Mouse (Mus musculus) lung, embryonic 14.5 days (tissue): ENCODE results near the gene Fam171b. TPM values are rescaled to one million over a fixed set of nuclear protein-coding genes. Genes with fewer than 3 reads are reported as not detected.

Experiments
- ATAC-seq: fragments of 200-750 bp; cut with Nextera tagmentation; 2 replicates; pipeline ENCODE4 v1.8.0; 2017; ENCODE audit warnings: mild to moderate bottlenecking, moderate TSS enrichment, moderate library complexity; ENCODE audit not compliant: insufficient read depth
- DNase-seq: peaks from one replicate; pipeline ENCODE4 v3.0.0-alpha.2; 2015
- H3K27ac ChIP-seq: fragments of 300-500 bp; sonication (generic); 2 replicates; pipeline ENCODE4 v1.5.1; 2014; ENCODE audit warnings: low read depth, mild to moderate bottlenecking, moderate library complexity
- H3K27me3 ChIP-seq: fragments of 300-500 bp; sonication (generic); 2 replicates; pipeline ENCODE4 v1.6.1; 2014; ENCODE audit warnings: low read length, control low read depth; ENCODE audit not compliant: insufficient read depth
- H3K36me3 ChIP-seq: fragments of 300-500 bp; sonication (generic); 2 replicates; pipeline ENCODE4 v1.6.1; 2014; ENCODE audit warnings: control low read depth; ENCODE audit not compliant: insufficient read depth
- H3K4me1 ChIP-seq: fragments of 300-500 bp; sonication (generic); 2 replicates; pipeline ENCODE4 v1.6.1; 2014; ENCODE audit warnings: antibody characterized with exemption, control low read depth; ENCODE audit not compliant: insufficient read depth
- H3K4me2 ChIP-seq: fragments of 300-500 bp; sonication (generic); 2 replicates; pipeline ENCODE4 v1.6.1; 2014; ENCODE audit warnings: mild to moderate bottlenecking
- H3K4me3 ChIP-seq: fragments of 300-500 bp; sonication (generic); 2 replicates; pipeline ENCODE4 v1.5.1; 2014; ENCODE audit warnings: low read depth, low read length
- H3K9ac ChIP-seq: fragments of 300-500 bp; sonication (generic); 2 replicates; pipeline ENCODE4 v1.6.1; 2014
- H3K9me3 ChIP-seq: fragments of 300-500 bp; sonication (generic); 2 replicates; pipeline ENCODE4 v1.6.1; 2016; ENCODE audit warnings: low read depth, low read length, control low read depth
- CTCF ChIP-seq: IDR thresholded peaks from 2 replicates; pipeline ENCODE4 v1.5.1; 2016; ENCODE audit warnings: antibody characterized with exemption, low read depth
- whole genome bisulfite sequencing: fragments of 180-500 bp; shearing (Covaris S2); extraction: QIAGEN DNeasy Blood & Tissue Kit; methylation state at CpG from one replicate; pipeline ENCODE4 v1.1.7; 2014; 5-methylcytosine and 5-hydroxymethylcytosine counted together
- polyA plus RNA-seq: library from polyadenylated mRNA; unstranded; fragments of >200 nt; fragmentation: Nextera tagmentation; extraction: Ambion mirVana; gene quantifications from 2 replicates; pipeline ENCODE4 v1.2.1, GENCODE M21; 2014

Fam171b gene
- polyA plus RNA-seq, 1 experiment from 2014 or later = 2.2 TPM

- H3K4me2 ChIP-seq = no peak overlapping the region
- TF ChIP-seq CTCF = no peak
- H3K4me1 ChIP-seq = no peaks in the 10 kb centered on the region
- no peak for ATAC-seq
- H3K9ac ChIP-seq = no peak overlapping the region
- no peaks in the 10 kb centered on the region for H3K9me3 ChIP-seq
- no peak overlapping the region for H3K4me3 ChIP-seq
- H3K36me3 ChIP-seq = no peaks in the 10 kb centered on the region
- no peaks in the 10 kb centered on the region for H3K27me3 ChIP-seq
- H3K27ac ChIP-seq = no peak overlapping the region
- WGBS = 80% methylated on average over 3 of the region's 3 CpGs
- DNase-seq = no peak
Observed at GRCm38 (mm10) chr2:83828895-83829539, 16.6 kb downstream of the Fam171b start.

GRCm38 (mm10) chr2:83832903-83833302 is 20.5 kb downstream of the Fam171b start:
- no peak for TF ChIP-seq CTCF
- no peak overlapping the region for H3K27ac ChIP-seq

GRCm38 (mm10) chr2:83835313-83836070 is 23.1 kb downstream of the Fam171b start:
- no peak for DNase-seq
- WGBS = 74% methylated on average over 10 of the region's 10 CpGs

More at GRCm38 (mm10) chr2:83832903-83833302, 20.5 kb downstream of the Fam171b start:
- ATAC-seq (no peak), DNase-seq (no peak)
- 71% methylated on average over 4 of the region's 4 CpGs for WGBS
- Histone ChIP-seq H3K36me3 (no peaks in the 10 kb centered on the region), H3K9me3 (no peaks in the 10 kb centered on the region), H3K9ac (no peak overlapping the region), H3K4me3 (no peak overlapping the region), H3K4me2 (no peak overlapping the region), H3K4me1 (no peaks in the 10 kb centered on the region), H3K27me3 (no peaks in the 10 kb centered on the region)

GRCm38 (mm10) chr2:83848495-83848894 is 36.1 kb downstream of the Fam171b start:
- Histone ChIP-seq H3K36me3 (no peaks in the 10 kb centered on the region), H3K4me2 (no peak overlapping the region), H3K27ac (no peak overlapping the region), H3K9me3 (no peaks in the 10 kb centered on the region), H3K27me3 (no peaks in the 10 kb centered on the region), H3K4me1 (no peaks in the 10 kb centered on the region), H3K4me3 (no peak overlapping the region), H3K9ac (no peak overlapping the region)
- TF ChIP-seq CTCF = no peak
- WGBS = 69% methylated on average over 3 of the region's 3 CpGs
- no peak for ATAC-seq
- DNase-seq = no peak

More at GRCm38 (mm10) chr2:83835313-83836070, 23.1 kb downstream of the Fam171b start:
- Histone ChIP-seq H3K9ac (no peak overlapping the region), H3K4me2 (no peak overlapping the region), H3K4me3 (no peak overlapping the region), H3K27me3 (no peaks in the 10 kb centered on the region), H3K9me3 (no peaks in the 10 kb centered on the region), H3K4me1 (no peaks in the 10 kb centered on the region), H3K36me3 (no peaks in the 10 kb centered on the region), H3K27ac (no peak overlapping the region)
- TF ChIP-seq CTCF = no peak
- ATAC-seq = no peak

GRCm38 (mm10) chr2:83853423-83853822 is 41.0 kb downstream of the Fam171b start:
- Histone ChIP-seq H3K27ac (no peak overlapping the region), H3K4me1 (no peaks in the 10 kb centered on the region), H3K4me3 (no peak overlapping the region), H3K27me3 (no peaks in the 10 kb centered on the region), H3K4me2 (no peak overlapping the region), H3K9me3 (no peaks in the 10 kb centered on the region), H3K36me3 (no peaks in the 10 kb centered on the region), H3K9ac (no peak overlapping the region)
- 77% methylated on average over 10 of the region's 10 CpGs for WGBS
- ATAC-seq (no peak), DNase-seq (no peak)
- TF ChIP-seq CTCF = no peak

GRCm38 (mm10) chr2:83856236-83856635 is 43.8 kb downstream of the Fam171b start:
- Histone ChIP-seq H3K4me2 (no peak overlapping the region), H3K36me3 (no peaks in the 10 kb centered on the region), H3K27me3 (no peaks in the 10 kb centered on the region), H3K4me3 (no peak overlapping the region), H3K4me1 (no peaks in the 10 kb centered on the region), H3K27ac (no peak overlapping the region), H3K9me3 (no peaks in the 10 kb centered on the region), H3K9ac (no peak overlapping the region)
- TF ChIP-seq CTCF = no peak
- DNase-seq (no peak), ATAC-seq (no peak)
- WGBS = 37% methylated on average over 4 of the region's 4 CpGs

- 64% methylated on average over 6 of the region's 6 CpGs for WGBS
- DNase-seq (no peak), ATAC-seq (no peak)
- H3K27ac ChIP-seq = no peak overlapping the region
- H3K9ac ChIP-seq = no peak overlapping the region
- no peaks in the 10 kb centered on the region for H3K27me3 ChIP-seq
- no peak for TF ChIP-seq CTCF
- H3K4me2 ChIP-seq = no peak overlapping the region
- no peaks in the 10 kb centered on the region for H3K4me1 ChIP-seq
- no peaks in the 10 kb centered on the region for H3K9me3 ChIP-seq
- H3K36me3 ChIP-seq = no peaks in the 10 kb centered on the region
- H3K4me3 ChIP-seq = no peak overlapping the region
Observed at GRCm38 (mm10) chr2:83883850-83884420, 71.5 kb downstream of the Fam171b start.
